In genomic region chr17:35196321-35196641, GRCm38 (mm10) we compare ENCODE assay signal across 8 mouse cellular contexts. TPM values are rescaled to one million over a fixed set of nuclear protein-coding genes. Genes with fewer than 3 reads are reported as not detected.
A peak's percentile ranks its signal among the peaks of the same experiment; 100 is the strongest.
DNase-seq lines count a peak whose midpoint lies in the region; ATAC-seq and TF ChIP-seq lines count a peak whose summit lies in the region.

No protein-coding gene starts in this region.

- no peaks in the 10 kb centered on the region for H3K36me3 ChIP-seq in embryonic facial prominence, embryonic 14.5 days (ENCODE audit: control insufficient read depth, insufficient read depth, low read length)
- no peaks in the 10 kb centered on the region for H3K36me3 ChIP-seq in limb, embryonic 11.5 days (ENCODE audit: control insufficient read depth, insufficient read depth, low read length)

- no peak for DNase-seq in left cerebral cortex, adult 2 months (ENCODE audit: extremely low spot score in 1 of 2, low spot score in 2 of 2)
- DNase-seq in left cerebral cortex, adult 9 months (ENCODE audit: low spot score in 2 of 2), result no peak
- DNase-seq in embryonic facial prominence, embryonic 14.5 days (ENCODE audit: low spot score), result no peak
- no peak for DNase-seq in limb, embryonic 11.5 days (ENCODE audit: low spot score)
- no peak for DNase-seq in urinary bladder, postnatal 36 days (ENCODE audit: low spot score in 2 of 2)
- DNase-seq in kidney, postnatal 10 days, result no peak
- no peak for DNase-seq in left cerebral cortex, postnatal 25 days (ENCODE audit: low spot score in 2 of 2)

- H3K27me3 ChIP-seq in embryonic facial prominence, embryonic 14.5 days (replicated peaks; ENCODE audit: control insufficient read depth, insufficient read depth, low read length), result peaks cover 37% of the 10 kb centered on the region
- peaks cover 34% of the 10 kb centered on the region for H3K27me3 ChIP-seq in limb, embryonic 11.5 days (ENCODE audit: control insufficient read depth, insufficient read depth, low read length)

- 29% methylated on average over 9 of the region's 9 CpGs for WGBS in embryonic facial prominence, embryonic 14.5 days
- 33% methylated on average over 9 of the region's 9 CpGs for WGBS in limb, embryonic 11.5 days
- WGBS in olfactory bulb, adult 2 months, result 34% methylated on average over 9 of the region's 9 CpGs

- peak overlapping the region; percentile 47 for H3K4me3 ChIP-seq in left cerebral cortex, adult 2 months
- peak overlapping the region; percentile 46 for H3K4me3 ChIP-seq in embryonic facial prominence, embryonic 14.5 days (ENCODE audit: low read depth, low read length)
- peak overlapping the region; percentile 34 for H3K4me3 ChIP-seq in limb, embryonic 11.5 days (ENCODE audit: low read depth, low read length)
- peak overlapping the region; percentile 44; the same call in 1 of the 2 replicates for H3K4me3 ChIP-seq in olfactory bulb, adult 2 months (ENCODE audit: insufficient read depth, low read depth, low read length)

- H3K9me3 ChIP-seq in embryonic facial prominence, embryonic 14.5 days (ENCODE audit: control insufficient read depth, low read length), result no peaks in the 10 kb centered on the region
- H3K9me3 ChIP-seq in limb, embryonic 11.5 days (ENCODE audit: control insufficient read depth, low read length), result no peaks in the 10 kb centered on the region

- TF ChIP-seq POLR2A in olfactory bulb, adult 2 months (IDR thresholded peaks at IDR 0.05; ENCODE audit: insufficient read depth, low read depth, low read length), result no peak

- H3K9ac ChIP-seq in embryonic facial prominence, embryonic 14.5 days (ENCODE audit: low read depth, low read length), result peak overlapping the region; percentile 60; the same call in 1 of the 2 replicates
- H3K9ac ChIP-seq in limb, embryonic 11.5 days (ENCODE audit: low read length), result no peak overlapping the region

- intact Hi-C loops in left cerebral cortex, adult 2 months (cut with DNase I), result no loop called here
- intact Hi-C loops in left cerebral cortex, postnatal 25 days (cut with DNase I), result loop anchor here (5.0 kb wide), 1 partner anchor 36 kb away; the partner anchor contains the start of gene Atp6v1g2

- ATAC-seq in embryonic facial prominence, embryonic 14.5 days (ENCODE audit: low read depth), result no peak
- no peak for ATAC-seq in limb, embryonic 11.5 days (ENCODE audit: insufficient number of reproducible peaks, low FRiP score, low TSS enrichment, low read depth)

- H3K27ac ChIP-seq in left cerebral cortex, adult 2 months, result no peak overlapping the region
- H3K27ac ChIP-seq in embryonic facial prominence, embryonic 14.5 days (replicated peaks; ENCODE audit: low read depth, low read length), result no peak overlapping the region
- no peak overlapping the region for H3K27ac ChIP-seq in limb, embryonic 11.5 days (replicated peaks; ENCODE audit: low read depth, low read length)
- H3K27ac ChIP-seq in olfactory bulb, adult 2 months (ENCODE audit: insufficient read depth, low read depth, low read length), result no peak overlapping the region

- H3K4me1 ChIP-seq in embryonic facial prominence, embryonic 14.5 days (ENCODE audit: control insufficient read depth, insufficient read depth, low read length), result peaks cover 11% of the 10 kb centered on the region; the same call in 1 of the 2 replicates
- peaks cover 6% of the 10 kb centered on the region; the same call in 1 of the 2 replicates for H3K4me1 ChIP-seq in limb, embryonic 11.5 days (ENCODE audit: control insufficient read depth, insufficient read depth, low read length)
- peaks cover 14% of the 10 kb centered on the region for H3K4me1 ChIP-seq in olfactory bulb, adult 2 months (ENCODE audit: control insufficient read depth, insufficient read depth, low read length)

- H3K4me2 ChIP-seq in embryonic facial prominence, embryonic 14.5 days (ENCODE audit: low read depth, low read length), result peak overlapping the region; percentile 83
- peak overlapping the region; percentile 67; the same call in 1 of the 2 replicates for H3K4me2 ChIP-seq in limb, embryonic 11.5 days (ENCODE audit: low read depth, severe bottlenecking)

- TF ChIP-seq CTCF in left cerebral cortex, adult 2 months (IDR thresholded peaks at IDR 0.05), result no peak
- no peak for TF ChIP-seq CTCF in olfactory bulb, adult 2 months (IDR thresholded peaks at IDR 0.05; ENCODE audit: insufficient read depth, low read depth, low read length)

RNA-seq across cellular contexts. Expression of gene Ltb, which starts 2.0 kb away (rescaled TPM):
- total RNA-seq in left cerebral cortex, adult 2 months (2021), result under 1 TPM; 0.79 to 0.86 TPM
- polyA plus RNA-seq in embryonic facial prominence, embryonic 14.5 days (2014; fragmentation: Nextera tagmentation; extraction: Ambion mirVana), result 2.0 and 3.3 TPM in 2 replicates
- polyA plus RNA-seq in limb, embryonic 11.5 days (2014; fragmentation: Nextera tagmentation; extraction: Ambion mirVana), result 0.45 and 0.54 TPM in 2 replicates
- not detected in 2 replicates for polyA plus RNA-seq in olfactory bulb, adult 2 months (2012; ENCODE audit: insufficient read depth, insufficient read length, low replicate concordance, missing spikeins)
- total RNA-seq in left cerebral cortex, postnatal 25 days (2021), result under 1 TPM; 0.64 to 0.99 TPM

RNA-seq across cellular contexts. Expression of gene Tnf, which starts 5.5 kb away (rescaled TPM):
- total RNA-seq in left cerebral cortex, adult 2 months (2021), result not detected
- polyA plus RNA-seq in embryonic facial prominence, embryonic 14.5 days (2014; fragmentation: Nextera tagmentation; extraction: Ambion mirVana), result 0.62 and 0.74 TPM in 2 replicates
- polyA plus RNA-seq in limb, embryonic 11.5 days (2014; fragmentation: Nextera tagmentation; extraction: Ambion mirVana), result not detected in 2 replicates
- polyA plus RNA-seq in olfactory bulb, adult 2 months (2012; ENCODE audit: insufficient read depth, insufficient read length, low replicate concordance, missing spikeins), result not detected in 2 replicates
- not detected for total RNA-seq in left cerebral cortex, postnatal 25 days (2021)

RNA-seq across cellular contexts. Expression of gene Lst1, which starts 8.0 kb away (rescaled TPM):
- total RNA-seq in left cerebral cortex, adult 2 months (2021), result 1 to 10 TPM; 6.4 to 7.4 TPM
- 22.2 and 26.9 TPM in 2 replicates for polyA plus RNA-seq in embryonic facial prominence, embryonic 14.5 days (2014; fragmentation: Nextera tagmentation; extraction: Ambion mirVana)
- polyA plus RNA-seq in limb, embryonic 11.5 days (2014; fragmentation: Nextera tagmentation; extraction: Ambion mirVana), result 4.0 and 4.7 TPM in 2 replicates
- not detected in 2 replicates for polyA plus RNA-seq in olfactory bulb, adult 2 months (2012; ENCODE audit: insufficient read depth, insufficient read length, low replicate concordance, missing spikeins)
- total RNA-seq in left cerebral cortex, postnatal 25 days (2021), result 10 to 100 TPM in 1 of 2 experiments, 1 to 10 TPM in 1; 6.1 to 10.1 TPM

RNA-seq across cellular contexts. Expression of gene Lta, which starts 8.9 kb away (rescaled TPM):
- under 1 TPM; 0.41 to 0.65 TPM for total RNA-seq in left cerebral cortex, adult 2 months (2021)
- polyA plus RNA-seq in embryonic facial prominence, embryonic 14.5 days (2014; fragmentation: Nextera tagmentation; extraction: Ambion mirVana), result 0.34 and 0.40 TPM in 2 replicates
- polyA plus RNA-seq in limb, embryonic 11.5 days (2014; fragmentation: Nextera tagmentation; extraction: Ambion mirVana), result 0.11 and 0.27 TPM in 2 replicates
- not detected in 2 replicates for polyA plus RNA-seq in olfactory bulb, adult 2 months (2012; ENCODE audit: insufficient read depth, insufficient read length, low replicate concordance, missing spikeins)
- under 1 TPM; 0.34 to 0.39 TPM for total RNA-seq in left cerebral cortex, postnatal 25 days (2021)

RNA-seq across cellular contexts. Expression of gene Aif1, which starts 20.4 kb away (rescaled TPM):
- total RNA-seq in left cerebral cortex, adult 2 months (2021), result 10 to 100 TPM in 1 of 2 experiments, 1 to 10 TPM in 1; 8.0 to 14.4 TPM
- 16.5 and 17.7 TPM in 2 replicates for polyA plus RNA-seq in embryonic facial prominence, embryonic 14.5 days (2014; fragmentation: Nextera tagmentation; extraction: Ambion mirVana)
- polyA plus RNA-seq in limb, embryonic 11.5 days (2014; fragmentation: Nextera tagmentation; extraction: Ambion mirVana), result 3.4 and 3.9 TPM in 2 replicates
- not detected in 2 replicates for polyA plus RNA-seq in olfactory bulb, adult 2 months (2012; ENCODE audit: insufficient read depth, insufficient read length, low replicate concordance, missing spikeins)
- 10 to 100 TPM; 10.8 to 11.1 TPM for total RNA-seq in left cerebral cortex, postnatal 25 days (2021)
